Mouse (Mus musculus) thymus, adult 2 months (tissue): ENCODE data around the gene Piwil1.

Source experiments
- CTCF ChIP-seq: fragments of 200-500 bp; IDR thresholded peaks from 2 replicates; pipeline ENCODE4 v1.5.1; 2012; ENCODE audit warnings: mild to moderate bottlenecking, control low read depth, low read length, moderate library complexity, borderline replicate concordance; ENCODE audit not compliant: control insufficient read depth, poor library complexity, insufficient read depth; ENCODE audit errors: extremely low read depth
- POLR2A ChIP-seq: fragments of 200-500 bp; IDR thresholded peaks from 2 replicates; pipeline ENCODE4 v1.6.1; 2012; ENCODE audit warnings: mild to moderate bottlenecking, low read length, control low read depth, moderate library complexity; ENCODE audit not compliant: control insufficient read depth, poor library complexity, insufficient read depth; ENCODE audit errors: extremely low read depth

- TF ChIP-seq CTCF (no peak), POLR2A (no peak)
Observed at GRCm38 (mm10) chr5:128735921-128736320, 33.6 kb downstream of the Piwil1 start.
